Mouse (Mus musculus) mesoderm, embryonic 11.5 days (tissue): Measurements from ENCODE around the gene Prmt1.
A peak's percentile ranks its signal among the peaks of the same experiment; 100 is the strongest.

ENCODE experiments used
- DNase-seq: peaks from one replicate; pipeline ENCODE4 v3.0.0-alpha.2; 2012; ENCODE audit warnings: low read depth, low spot score

Prmt1 gene

GRCm38 (mm10) chr7:45012824-45013223 lies 26.5 kb upstream of the Prmt1 start:
- DNase-seq: no peak

GRCm38 (mm10) chr7:45012011-45012410 lies 25.6 kb upstream of the Prmt1 start:
- no peak for DNase-seq

GRCm38 (mm10) chr7:45008411-45008810 lies 22.0 kb upstream of the Prmt1 start:
- DNase-seq: no peak

GRCm38 (mm10) chr7:45007846-45008245 lies 21.5 kb upstream of the Prmt1 start:
- DNase-seq: no peak

- DNase-seq: no peak
Measured at GRCm38 (mm10) chr7:45007141-45007540, 20.8 kb upstream of the Prmt1 start.

- DNase-seq: no peak
Measured at GRCm38 (mm10) chr7:45006503-45006902, 20.1 kb upstream of the Prmt1 start.

- no peak for DNase-seq
Measured at GRCm38 (mm10) chr7:45005321-45005992, 19.1 kb upstream of the Prmt1 start.

GRCm38 (mm10) chr7:45004546-45004945 lies 18.2 kb upstream of the Prmt1 start:
- DNase-seq: no peak

GRCm38 (mm10) chr7:45002440-45002839 lies 16.1 kb upstream of the Prmt1 start:
- DNase-seq: no peak

GRCm38 (mm10) chr7:45000539-45001114 lies 14.3 kb upstream of the Prmt1 start:
- DNase-seq: no peak

- no peak for DNase-seq
Measured at GRCm38 (mm10) chr7:44999753-45000152, 13.4 kb upstream of the Prmt1 start.

- peak; percentile 48 for DNase-seq
Measured at GRCm38 (mm10) chr7:44998501-44998955, 12.2 kb upstream of the Prmt1 start, which contains the start of gene Bcl2l12. Bcl2l12 (minus strand) TSS chr7:44998712.

GRCm38 (mm10) chr7:44997940-44998428 lies 11.6 kb upstream of the Prmt1 start:
- no peak for DNase-seq

GRCm38 (mm10) chr7:44997231-44997939 lies 11.0 kb upstream of the Prmt1 start, which contains the start of gene Irf3:
Irf3 (plus strand) TSS chr7:44997648.
- DNase-seq: peak; percentile 97

GRCm38 (mm10) chr7:44996672-44997071 lies 10.3 kb upstream of the Prmt1 start:
- DNase-seq: no peak

GRCm38 (mm10) chr7:44986879-44987718 lies 731 bp upstream of the Prmt1 start:
- no peak for DNase-seq

GRCm38 (mm10) chr7:44985595-44986191 lies 675 bp downstream of the Prmt1 start:
- peak; percentile 91 for DNase-seq

GRCm38 (mm10) chr7:44984833-44985164 lies 1.6 kb downstream of the Prmt1 start:
- DNase-seq: no peak

GRCm38 (mm10) chr7:44983944-44984832 lies 2.2 kb downstream of the Prmt1 start:
- DNase-seq: no peak

- DNase-seq: peak; percentile 87
Measured at GRCm38 (mm10) chr7:44983085-44983484, 3.3 kb downstream of the Prmt1 start.
